Mouse (Mus musculus): ENCODE data around the gene App.
A peak's percentile ranks its signal among the peaks of the same experiment; 100 is the strongest.

Gene App

GRCm38 (mm10) chr16:85012172-85012571, 161.4 kb downstream of the App start:
- no peak for DNase-seq

- DNase-seq, result no peak
Measured at GRCm38 (mm10) chr16:85010651-85011050, 162.9 kb downstream of the App start.

GRCm38 (mm10) chr16:85008866-85009645, 164.5 kb downstream of the App start:
- no peak for DNase-seq

- no peak for DNase-seq
Measured at GRCm38 (mm10) chr16:85001939-85002556, 171.5 kb downstream of the App start.

- DNase-seq, result no peak
Measured at GRCm38 (mm10) chr16:85000304-85000703, 173.3 kb downstream of the App start.

GRCm38 (mm10) chr16:84997551-84997950, 176.0 kb downstream of the App start:
- DNase-seq, result no peak

- DNase-seq, result no peak
Measured at GRCm38 (mm10) chr16:84995441-84995867, 178.1 kb downstream of the App start.

- DNase-seq, result no peak
Measured at GRCm38 (mm10) chr16:84992888-84993287, 180.7 kb downstream of the App start.

GRCm38 (mm10) chr16:84991011-84991410, 182.6 kb downstream of the App start:
- no peak for DNase-seq

- DNase-seq, result no peak
Measured at GRCm38 (mm10) chr16:84989938-84990337, 183.6 kb downstream of the App start.

- DNase-seq, result no peak
Measured at GRCm38 (mm10) chr16:84989476-84989875, 184.1 kb downstream of the App start.

GRCm38 (mm10) chr16:84987724-84988287, 185.8 kb downstream of the App start:
- peak; percentile 18 for DNase-seq

GRCm38 (mm10) chr16:84986016-84986631, 187.4 kb downstream of the App start:
- DNase-seq, result no peak

GRCm38 (mm10) chr16:84985340-84985739, 188.2 kb downstream of the App start:
- DNase-seq, result no peak

- no peak for DNase-seq
Measured at GRCm38 (mm10) chr16:84983428-84983827, 190.1 kb downstream of the App start.

GRCm38 (mm10) chr16:84982589-84982988, 191.0 kb downstream of the App start:
- DNase-seq, result no peak

GRCm38 (mm10) chr16:84978589-84978988, 195.0 kb downstream of the App start:
- DNase-seq, result no peak

GRCm38 (mm10) chr16:84974176-84974518, 199.4 kb downstream of the App start:
- DNase-seq, result no peak

GRCm38 (mm10) chr16:84973446-84974175, 200.0 kb downstream of the App start:
- no peak for DNase-seq

- DNase-seq, result peak; percentile 29
Measured at GRCm38 (mm10) chr16:84971535-84972330, 201.8 kb downstream of the App start.

- DNase-seq, result no peak
Measured at GRCm38 (mm10) chr16:84969026-84969425, 204.5 kb downstream of the App start.

GRCm38 (mm10) chr16:84966983-84967382, 206.6 kb downstream of the App start:
- no peak for DNase-seq
